Mouse (Mus musculus) kidney, postnatal 4 days (tissue): ENCODE results near the gene Raet1e.
A peak's percentile ranks its signal among the peaks of the same experiment; 100 is the strongest.
"Not testable (repeated sequence)": the region's sequence is repeated elsewhere in the genome, so short reads cannot be mapped to it uniquely, and the experiment has no call there.

Source experiments
- DNase-seq, 2 experiments: peaks; one replicate each; pipeline ENCODE4 v3.0.0; 2021; ENCODE audit warnings: mixed read lengths in 2 of 2

Raet1e gene

DNA sequence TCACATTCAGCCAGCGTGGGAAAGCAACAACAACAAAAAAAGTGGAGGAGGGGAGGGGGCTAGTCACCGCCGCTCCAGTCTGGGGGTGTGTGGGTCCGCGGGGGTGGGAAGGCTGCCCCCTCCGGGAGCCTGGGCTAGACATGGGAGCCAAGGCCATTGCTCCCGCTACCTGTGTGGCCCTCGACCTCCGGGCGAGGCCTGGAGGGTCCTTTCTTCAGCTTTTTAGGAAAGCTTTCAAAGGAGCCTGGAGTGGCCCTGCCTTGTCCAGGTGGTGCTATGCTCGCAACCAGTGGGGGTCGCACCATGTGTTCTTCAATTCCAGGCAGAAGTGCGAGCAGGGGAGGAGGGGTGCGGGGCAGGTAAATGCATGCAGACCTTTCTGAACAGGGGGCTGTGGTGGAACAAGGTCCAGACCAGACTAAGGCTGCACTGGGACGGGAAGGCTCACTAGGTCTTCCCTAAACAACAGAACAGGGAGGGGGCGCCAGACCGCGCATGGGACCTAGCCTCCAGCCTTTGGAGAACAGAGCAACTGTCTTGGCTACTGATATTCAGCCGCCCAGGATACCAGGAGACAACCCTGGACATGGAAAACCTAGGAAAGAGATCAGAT is 116.2 kb downstream of the Raet1e start:
- peak; percentile 5 to 11 for DNase-seq

DNA sequence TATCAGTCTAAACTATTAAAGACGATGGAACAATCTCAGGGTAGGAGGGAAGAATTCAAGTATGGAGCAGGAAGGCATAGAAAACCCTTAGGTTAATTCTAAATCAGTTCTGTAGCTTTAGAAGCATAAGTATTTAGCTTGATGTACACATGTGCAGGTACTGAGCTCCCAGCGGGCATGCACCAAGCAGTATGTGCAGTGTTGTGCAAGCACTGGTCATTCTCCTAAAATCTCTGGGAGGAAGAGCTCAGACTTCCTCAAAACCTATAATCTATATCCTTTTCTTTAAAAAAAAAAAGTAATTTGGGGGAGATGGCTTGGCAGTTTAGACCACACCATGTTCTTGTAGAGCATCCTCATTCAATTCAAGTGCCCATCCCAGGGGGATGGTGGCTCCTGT is 120.1 kb downstream of the Raet1e start:
- not testable (repeated sequence) for DNase-seq

DNA sequence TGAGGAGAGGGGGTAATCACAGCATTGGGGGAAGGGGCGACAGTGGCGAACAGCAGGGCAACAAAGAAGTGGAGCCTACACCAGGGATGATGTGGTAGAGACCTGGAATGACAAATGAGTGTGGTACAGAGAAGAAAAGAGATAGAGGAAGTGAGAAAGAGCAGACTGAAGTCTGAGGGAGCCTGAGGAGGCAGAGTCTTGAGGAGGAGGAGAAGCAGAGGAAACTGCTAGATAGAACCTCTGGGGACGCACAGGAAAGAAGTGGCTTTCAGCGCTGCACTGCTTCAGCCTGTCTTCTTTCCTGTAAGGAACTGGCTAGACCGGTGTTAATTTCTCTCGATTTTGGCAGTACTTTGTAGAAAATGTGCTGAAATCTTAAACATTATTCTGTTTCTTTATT is 124.4 kb downstream of the Raet1e start:
- DNase-seq, result no peak

DNA sequence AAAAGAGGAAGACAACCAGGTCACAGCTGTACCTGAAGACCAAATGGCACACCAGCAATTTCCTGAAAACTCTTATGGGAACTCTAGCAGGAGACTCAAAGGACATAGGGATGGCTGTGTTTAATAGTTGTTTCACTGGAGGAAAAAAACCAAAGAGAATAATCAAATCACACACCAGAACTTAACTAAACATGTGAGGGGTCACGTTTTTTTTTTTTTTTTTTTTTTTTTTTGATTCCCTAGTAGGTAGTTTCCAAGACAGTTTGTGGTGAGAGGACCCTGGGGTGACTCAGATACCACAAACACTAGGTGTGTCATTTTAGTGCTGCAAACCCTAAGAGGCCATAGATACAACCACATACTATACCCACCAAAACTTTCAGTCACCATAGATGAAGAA is 137.3 kb downstream of the Raet1e start:
- no peak for DNase-seq

DNA sequence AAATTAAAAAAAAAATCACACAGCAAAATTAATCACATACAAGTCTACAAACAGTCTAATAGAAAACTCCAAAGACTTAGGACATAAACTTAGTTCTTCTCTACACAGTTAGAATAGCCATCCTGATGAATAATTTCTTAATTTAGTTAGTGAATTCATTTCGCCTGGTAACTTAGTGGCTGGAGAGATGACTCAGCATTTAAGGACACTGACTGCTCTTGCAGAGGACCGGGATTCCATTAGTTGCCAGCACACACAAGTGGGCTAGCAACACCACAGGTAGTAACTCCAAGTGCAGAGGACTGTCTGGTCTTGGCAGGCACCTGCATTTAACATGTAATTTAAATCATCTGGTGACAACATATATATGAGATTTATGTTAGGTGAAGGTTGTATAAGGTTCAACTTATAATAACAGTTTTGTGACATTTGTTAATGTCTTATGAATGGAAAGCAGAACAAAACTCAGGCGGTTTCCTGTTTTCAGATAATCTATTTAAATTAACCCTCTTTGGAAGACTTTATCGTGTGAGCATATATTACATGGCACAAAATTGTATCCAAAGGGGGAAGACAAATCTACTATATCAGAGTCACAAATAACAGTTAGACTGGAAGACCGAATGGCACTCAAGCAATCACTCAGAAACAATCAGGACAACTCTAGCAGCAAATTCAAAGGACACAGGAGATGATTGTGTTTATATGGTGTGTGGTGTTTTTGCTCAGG is 138.8 kb downstream of the Raet1e start:
- no peak for DNase-seq

DNA sequence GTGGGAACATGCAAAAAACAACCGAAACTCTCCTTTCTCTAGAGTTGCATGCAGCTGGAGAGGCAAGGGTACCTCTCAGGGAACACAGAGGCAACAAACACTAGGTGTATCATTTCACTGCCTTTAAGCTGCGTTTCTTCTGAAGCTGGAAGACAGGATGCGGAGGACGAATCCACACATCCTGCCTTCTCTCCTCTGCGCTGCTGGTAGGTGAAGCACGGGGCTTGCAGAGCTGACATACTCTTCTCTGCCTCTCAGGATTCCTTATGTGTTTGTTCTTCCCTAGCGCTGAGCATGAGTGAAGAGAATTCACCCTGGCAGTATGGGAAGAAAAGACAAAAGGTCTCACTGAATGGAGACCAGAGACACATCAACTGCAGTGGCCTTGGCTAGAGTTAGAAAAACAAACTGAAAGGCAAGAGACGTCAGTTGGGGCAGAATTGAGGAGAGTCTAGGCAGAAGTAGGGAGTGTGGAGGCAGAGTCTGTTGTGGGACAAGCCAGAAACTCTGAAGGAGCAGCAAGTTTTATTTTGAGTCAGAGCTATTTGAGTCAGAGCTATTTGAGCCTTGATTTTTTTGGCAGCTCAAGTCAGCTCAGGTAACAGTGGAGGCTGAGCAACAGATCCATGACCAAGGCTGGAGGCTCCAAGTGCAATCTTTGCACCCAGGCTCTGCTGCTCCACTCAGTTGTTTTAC is 139.5 kb downstream of the Raet1e start:
- DNase-seq, result no peak

DNA sequence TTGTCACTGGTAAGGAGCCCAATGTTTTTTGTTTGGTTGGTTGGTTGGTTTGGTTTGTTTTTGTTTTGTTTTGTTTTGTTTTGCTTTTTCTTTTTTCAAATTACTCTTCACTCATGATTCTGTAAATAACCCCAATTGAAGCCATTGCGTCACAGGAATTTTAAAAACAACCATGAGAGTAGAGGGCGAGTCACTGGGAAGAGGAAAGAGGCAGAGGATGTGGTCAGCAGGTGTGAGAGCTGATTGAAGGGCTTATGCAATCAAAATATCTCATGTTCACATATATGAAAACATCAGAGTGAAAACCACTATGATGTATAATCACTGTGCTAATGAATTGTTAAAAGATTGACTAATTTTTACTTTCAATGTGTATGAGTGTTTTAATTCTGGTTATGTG is 141.0 kb downstream of the Raet1e start:
- DNase-seq, result no peak

DNA sequence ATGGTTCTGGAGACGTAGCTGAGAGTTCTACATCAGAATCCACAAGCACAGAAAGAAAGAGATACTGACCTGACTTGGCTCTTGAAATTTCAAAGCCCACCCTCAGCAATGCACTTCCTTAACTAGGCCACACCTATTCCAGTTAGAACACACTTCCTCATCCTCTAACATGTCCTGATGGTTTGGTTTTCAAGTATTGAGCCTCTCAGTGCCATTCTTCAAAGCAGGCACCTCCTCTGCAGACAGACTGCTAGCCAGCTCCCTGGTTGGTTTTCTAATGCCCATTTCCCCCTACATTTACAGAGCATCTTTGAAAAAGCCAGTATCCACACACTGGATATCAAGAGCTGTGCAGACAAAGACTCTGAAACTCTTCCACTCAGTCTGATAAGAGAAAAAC is 143.3 kb downstream of the Raet1e start:
- DNase-seq, result no peak

DNA sequence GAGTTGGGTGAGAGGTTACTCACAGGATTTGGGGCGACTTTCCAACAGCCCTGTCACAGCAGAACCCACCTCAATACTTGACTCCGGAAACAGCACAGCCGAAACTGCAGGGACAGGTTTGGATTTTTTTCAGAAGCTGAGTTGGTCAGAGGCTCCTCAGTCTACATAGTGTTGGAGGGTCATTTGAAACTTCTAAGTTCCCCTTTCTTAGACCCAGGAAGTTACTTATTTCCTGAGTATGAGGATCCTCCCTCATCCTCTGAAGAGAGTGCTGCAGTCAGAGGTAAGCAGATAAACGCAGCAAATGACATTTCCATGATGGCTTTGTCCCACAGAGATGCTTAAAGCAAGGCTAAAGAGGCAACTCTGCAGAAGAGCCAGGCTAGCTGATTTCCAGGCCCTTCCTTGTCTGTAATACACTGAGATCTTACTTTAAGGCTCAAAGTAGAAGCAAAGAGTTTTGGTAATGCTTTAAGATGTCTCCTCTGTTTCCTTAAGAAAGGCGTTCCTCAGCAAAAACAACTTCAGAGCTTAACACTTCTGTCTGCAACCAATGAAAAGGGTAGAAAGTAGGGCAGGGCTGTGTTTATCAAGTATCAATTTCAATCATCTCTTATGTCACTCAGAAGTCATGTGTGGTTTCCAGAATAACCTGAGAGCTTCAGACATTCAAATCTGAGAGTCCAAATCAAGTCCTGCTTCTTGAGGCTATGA is 144.1 kb downstream of the Raet1e start:
- no peak for DNase-seq

DNA sequence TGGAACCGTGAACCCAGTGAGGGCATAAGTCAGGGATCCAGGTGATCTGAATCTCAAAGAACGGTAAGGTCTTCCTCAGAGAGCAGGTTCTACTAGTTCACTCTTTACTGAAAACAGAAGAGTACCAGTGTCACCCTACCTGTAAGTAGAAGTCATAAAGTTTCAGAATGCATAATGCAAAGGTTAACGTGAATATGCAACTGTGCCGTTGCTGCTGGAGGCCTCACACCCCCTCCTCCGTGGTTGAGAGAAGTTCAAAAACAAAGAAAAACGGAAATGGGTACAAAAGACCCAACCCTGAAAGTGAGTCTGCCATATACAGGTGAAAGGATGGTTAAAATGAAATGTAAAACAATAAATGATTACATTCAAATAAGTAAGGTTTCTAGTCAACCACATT is 145.4 kb downstream of the Raet1e start:
- no peak for DNase-seq

DNA sequence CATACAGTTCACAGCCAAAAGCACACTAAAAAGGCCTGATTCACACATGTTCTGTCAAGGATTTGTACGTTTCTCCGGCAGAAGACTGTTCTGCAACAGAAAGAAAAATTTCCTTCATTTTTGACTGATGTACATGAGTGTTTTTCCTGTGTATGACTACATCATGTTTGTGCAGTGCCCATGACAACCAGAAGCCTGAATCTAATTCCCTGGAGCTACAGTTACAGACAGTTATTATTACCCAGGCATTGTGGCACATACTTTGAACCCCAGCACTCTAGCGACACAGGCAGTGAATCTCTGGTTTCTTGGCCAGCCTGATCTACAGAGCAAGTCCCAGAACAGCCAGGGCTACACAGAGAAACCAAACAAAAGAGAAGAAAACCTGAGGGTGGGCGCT is 147.4 kb downstream of the Raet1e start:
- no peak for DNase-seq

DNA sequence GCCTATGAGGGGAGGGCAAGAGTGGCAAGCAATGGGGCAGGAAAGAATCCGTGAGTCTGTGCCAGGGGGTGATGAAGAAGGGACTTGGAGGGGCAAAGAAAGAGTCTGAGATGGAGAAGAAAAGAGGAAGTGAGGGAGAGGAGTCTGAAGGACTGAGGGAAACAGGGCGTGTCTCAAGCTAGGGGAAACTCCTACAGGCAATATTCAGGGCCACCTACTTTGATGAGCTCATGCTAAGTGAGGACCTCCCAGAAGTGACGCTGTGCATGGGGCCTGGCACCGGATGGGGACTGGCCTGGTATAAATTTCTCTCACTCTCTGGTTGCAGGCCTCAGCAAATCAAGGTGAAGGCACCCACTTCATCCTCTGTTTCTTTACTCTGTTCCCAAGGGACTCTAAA is 148.1 kb downstream of the Raet1e start:
- no peak for DNase-seq

DNA sequence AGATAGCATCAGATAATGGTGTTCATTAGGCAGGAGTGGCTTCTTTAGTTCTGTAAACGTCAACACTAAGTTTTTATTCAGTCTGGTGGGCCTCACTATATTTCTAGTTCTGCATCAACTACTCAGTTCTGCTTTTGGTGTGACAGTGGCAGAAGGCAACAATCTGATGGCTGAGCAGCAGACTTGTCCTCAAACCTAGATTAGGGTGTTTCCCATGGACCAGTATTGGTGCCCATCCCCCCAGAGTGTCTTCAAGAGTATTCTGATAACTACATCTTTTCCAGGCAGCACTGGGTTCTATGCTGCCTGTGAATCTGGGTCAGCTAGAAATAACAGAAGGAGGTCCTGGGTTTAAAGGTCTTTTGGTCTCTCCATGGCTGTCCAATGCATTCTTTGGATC is 149.9 kb downstream of the Raet1e start:
- DNase-seq, result no peak

DNA sequence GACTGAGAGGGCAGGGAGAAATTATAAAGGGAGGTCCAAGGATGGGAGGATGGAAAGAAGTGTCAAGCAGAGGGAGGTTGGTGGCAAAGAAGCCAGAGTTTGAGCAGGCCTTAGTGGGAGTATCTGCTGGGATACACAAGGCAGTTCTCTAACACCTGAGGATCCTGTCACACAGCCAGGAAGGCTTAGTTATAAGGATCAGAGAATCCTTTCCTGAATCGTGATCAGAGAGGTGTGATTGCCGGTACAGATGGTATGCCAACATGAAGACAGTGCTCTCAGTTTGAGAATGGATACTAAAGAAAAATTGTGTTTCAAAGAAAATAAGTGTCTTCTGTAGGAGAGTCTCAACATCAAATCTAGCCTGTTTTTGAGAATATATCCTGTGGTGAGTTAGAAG is 164.5 kb downstream of the Raet1e start:
- no peak for DNase-seq

DNA sequence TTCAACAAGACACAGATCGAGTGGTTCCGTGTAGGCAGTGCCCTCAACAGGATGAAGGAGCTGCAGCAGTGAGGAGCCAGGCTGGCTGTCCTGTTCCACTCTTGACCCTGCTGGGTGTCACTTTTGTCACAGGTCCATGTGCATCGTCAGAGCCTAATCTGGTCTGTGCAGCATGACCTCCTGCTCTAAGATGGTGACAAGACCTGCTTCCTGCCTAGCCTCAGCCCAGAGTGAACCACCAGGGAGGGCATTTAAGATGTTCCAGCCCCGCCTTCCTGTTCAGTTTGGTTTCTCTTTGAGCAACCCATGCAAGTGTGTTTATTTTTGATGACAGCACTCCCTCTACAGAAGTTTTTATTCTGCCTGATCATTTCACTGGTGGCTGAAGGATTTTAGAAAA is 187.4 kb downstream of the Raet1e start:
- not testable (repeated sequence) for DNase-seq

DNA sequence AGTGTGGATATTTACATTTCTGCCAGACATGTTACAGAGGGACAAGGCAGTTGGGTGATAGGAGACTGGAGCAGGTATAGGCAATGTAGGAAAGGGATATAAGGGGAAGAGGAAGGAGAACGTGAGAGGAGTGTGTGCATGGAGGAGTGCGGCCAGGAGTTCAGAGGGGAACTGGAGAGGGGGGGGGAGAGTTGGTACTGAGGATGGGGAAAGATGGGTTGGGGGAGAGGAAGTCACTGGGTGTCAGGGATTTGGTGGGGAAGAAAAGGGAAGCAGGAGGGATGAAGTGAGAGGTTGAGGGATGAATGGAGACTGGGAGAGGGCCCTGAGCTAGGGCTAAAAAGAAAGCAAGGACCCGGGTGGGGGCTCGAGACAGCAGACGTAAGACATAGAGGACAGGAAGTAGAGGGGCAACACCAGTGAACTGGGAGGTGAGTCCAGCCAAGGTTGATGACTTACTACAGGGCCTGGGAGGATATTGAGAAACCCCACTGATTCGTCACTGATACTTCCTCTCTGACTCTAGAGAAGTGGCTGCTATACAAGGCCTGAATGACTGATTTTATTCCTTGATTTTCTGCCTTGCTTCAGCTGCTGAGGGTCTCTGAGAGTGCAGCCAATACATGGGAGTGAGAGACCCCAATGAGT is 195.3 kb downstream of the Raet1e start:
- DNase-seq, result not testable (repeated sequence)

DNA sequence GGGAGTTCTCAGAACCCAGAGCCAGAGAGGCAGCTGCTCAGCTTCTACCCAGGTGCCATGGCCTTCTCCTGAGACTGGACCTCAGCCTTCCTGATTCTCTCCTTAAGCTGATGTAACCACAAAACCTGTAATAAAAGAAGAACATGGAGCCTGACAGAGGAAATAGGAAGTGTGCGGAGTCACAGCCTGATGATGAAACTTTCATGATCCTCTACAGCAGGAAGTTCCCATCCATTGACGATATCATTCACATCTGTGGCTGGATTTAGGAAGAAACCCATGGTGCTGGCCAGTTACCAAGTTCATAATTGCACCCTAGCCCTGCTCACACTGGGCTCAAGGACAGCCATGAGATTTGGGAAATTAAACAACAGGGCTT is 195.8 kb downstream of the Raet1e start:
- not testable (repeated sequence) for DNase-seq

DNA sequence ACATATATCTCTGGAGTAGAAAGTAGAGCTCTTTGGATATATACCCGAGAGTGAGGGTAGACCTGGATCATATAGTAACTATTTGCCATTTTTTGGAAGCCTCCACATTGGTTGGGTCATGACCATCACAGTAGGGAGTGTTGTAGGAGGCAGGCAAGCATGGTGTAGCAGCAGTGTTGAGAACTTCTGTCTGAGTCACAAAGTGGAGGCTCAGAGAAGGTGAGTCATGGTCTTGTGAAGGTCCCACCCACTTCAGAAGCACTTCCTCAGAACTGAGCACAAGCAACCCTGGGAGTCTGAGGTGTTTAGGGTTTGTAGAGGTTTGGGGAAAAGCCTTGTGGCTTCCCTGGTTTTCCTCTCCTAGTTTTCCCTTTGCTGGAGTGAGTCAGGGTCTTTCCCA is 199.0 kb downstream of the Raet1e start:
- not testable (repeated sequence) for DNase-seq

DNA sequence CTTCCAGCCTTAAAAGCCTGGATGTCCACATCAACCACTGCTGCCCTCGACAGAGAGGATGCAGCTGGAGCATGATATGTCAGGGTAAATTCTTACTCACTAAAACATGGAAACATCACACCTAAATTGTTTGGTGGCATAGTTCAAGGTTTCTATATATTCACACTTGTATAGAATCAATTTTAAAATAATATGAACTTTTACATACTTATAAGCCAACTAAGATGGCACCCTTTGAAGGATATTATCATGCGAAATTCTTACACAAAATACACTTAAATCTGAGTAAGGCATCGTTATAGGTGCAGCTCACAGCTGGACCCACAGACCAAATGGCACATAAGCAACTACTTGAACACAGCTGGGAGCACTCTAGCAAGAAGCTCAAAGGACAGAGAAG is 201.9 kb downstream of the Raet1e start, which contains the start of gene Raet1d:
Raet1d (plus strand) TSS at position 301 of the 400 bp plus-strand sequence.
- not testable (repeated sequence) for DNase-seq

DNA sequence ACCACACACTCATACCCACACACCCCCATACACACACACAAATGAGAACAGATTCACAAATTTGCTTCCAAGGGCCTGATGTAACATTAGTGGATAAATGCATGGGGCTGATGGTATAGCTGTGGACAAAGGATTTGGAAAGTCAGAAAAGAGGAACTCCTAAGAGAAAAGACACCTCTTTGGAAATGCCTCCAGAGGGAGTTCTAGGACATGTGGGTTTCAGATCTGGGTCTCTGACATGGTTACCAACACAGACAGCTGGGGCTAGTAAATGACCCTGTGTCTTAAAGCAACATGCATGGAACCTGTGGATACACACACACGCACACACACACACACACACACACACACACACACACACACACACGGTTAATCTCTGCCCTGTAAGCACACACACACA is 202.6 kb downstream of the Raet1e start:
- DNase-seq, result not testable (repeated sequence)

DNA sequence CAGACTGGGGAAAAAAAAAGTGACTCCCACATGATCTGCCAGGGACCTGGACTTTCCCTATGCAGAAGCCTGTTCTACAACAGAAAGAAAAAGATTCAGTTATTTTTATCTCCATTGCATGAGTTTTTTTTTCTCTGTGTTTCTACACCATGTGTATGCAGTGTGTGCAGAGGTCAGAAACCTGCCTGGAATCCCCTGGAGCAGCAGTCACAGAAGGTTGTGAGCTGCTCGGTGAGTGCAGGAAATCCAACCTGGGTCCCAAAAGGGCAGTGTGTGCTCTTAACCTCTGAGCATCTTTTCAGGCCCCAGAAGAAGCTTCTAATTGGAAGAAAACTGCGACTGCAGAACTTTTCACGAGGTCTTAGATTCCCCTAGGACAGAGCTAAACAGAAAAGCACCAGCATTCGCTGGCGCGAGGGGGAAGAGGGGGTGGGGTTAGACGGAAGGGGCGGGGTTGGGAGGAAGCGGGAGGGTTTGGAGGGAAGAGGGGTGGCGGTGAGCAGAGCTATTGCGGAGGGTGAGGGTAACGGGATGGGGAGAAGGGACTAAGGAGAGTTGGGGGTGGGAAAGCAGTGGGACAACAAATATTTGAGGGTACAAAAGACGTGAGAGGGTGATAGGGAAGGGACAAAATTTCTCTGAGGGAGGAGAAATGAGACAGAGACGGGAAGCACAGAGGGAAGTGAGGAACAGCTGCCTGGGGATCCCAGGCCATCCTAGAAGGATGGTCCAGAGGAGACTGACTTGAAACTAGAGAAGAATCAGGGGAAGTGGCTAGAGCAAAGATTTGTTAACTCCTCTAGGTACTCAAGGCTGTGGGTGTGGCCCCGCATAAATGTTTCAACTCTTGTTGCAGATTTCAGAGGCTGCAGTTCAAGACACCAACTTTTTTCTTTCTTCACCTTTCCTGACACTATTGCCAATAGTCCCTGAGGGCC is 203.3 kb downstream of the Raet1e start:
- peak; percentile 35 to 41 for DNase-seq

DNA sequence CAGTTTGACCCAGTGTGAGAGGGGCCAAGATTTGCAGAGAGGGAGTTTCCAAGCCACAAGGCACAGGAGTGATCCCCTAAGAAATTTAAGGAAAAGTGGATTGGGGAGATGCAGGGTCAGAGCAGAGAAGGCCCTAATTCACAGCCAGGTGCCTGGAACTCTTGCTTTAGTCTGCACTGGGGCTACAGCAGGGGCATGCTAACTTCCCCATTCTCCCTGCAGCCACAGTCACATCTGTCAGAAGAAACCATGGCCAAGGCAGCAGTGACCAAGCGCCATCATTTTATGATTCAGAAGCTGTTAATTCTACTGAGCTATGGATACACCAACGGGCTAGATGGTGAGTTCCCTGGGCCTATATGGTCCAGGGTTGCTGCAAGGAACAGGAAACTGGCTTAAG is 204.1 kb downstream of the Raet1e start:
- not testable (repeated sequence) for DNase-seq
